Mouse (Mus musculus) gastrocnemius, adult 2 months (tissue): ENCODE measurements around the gene Anxa9. TPM values are rescaled to one million over a fixed set of nuclear protein-coding genes. Genes with fewer than 3 reads are reported as not detected.
"Not testable (repeated sequence)": the region's sequence is repeated elsewhere in the genome, so short reads cannot be mapped to it uniquely, and the experiment has no call there.

ENCODE experiments used
- DNase-seq: peaks from one replicate; pipeline ENCODE4 v3.0.0; 2022
- H3K27ac ChIP-seq: fragments of 200-600 bp; 2 replicates; pipeline ENCODE4 v1.8.1; 2022; ENCODE audit warnings: mild to moderate bottlenecking
- H3K4me3 ChIP-seq: fragments of 200-600 bp; 2 replicates; pipeline ENCODE4 v1.8.1; 2022; ENCODE audit warnings: mild to moderate bottlenecking, moderate library complexity
- CTCF ChIP-seq: fragments of 200-600 bp; IDR thresholded peaks from 2 replicates; pipeline ENCODE4 v1.8.1; 2022; ENCODE audit warnings: antibody characterized with exemption, mild to moderate bottlenecking, moderate library complexity
- intact Hi-C: fragments of 180-260 bp; cut with DNase I; formaldehyde crosslinking; loops from one replicate; pipeline ENCODE4 v1.15.1; 2025
- long read RNA-seq, 2 experiments: library from polyadenylated mRNA; stranded (forward); transcript quantifications; one replicate each; pipeline ENCODE4 v2.0.0; 2021
- total RNA-seq, 2 experiments: library from RNA; stranded (reverse); gene quantifications; 2 replicates each; pipeline ENCODE4 v1.2.3; 2021

The Anxa9 gene
- not detected for total RNA-seq
- long read RNA-seq, experiment 1 = 0 reads
- long read RNA-seq, experiment 2 = 0 reads

DNA sequence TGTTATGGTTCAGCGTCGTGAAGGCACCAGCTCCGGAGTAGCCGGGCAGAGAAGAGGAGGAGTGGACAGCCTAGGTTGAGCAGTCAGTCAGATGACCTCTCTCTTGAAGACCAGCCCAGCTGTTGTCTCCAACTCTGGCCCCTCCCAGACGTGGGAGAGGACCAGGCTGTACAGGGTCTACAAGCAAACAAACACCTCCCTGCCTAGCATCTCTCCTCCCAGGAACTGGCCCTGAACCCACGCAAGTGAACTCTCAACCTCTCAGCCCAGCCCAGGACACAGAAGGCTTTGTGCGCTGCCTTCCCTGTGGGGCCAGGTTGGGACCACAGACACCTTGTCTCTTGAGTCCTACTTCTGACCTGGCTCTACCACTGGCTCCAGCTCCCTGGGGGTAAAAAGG is at the start of gene Anxa9:
Gene Anxa9 (minus strand): TSS at position 77 of the 400 bp plus-strand sequence.
- H3K27ac ChIP-seq = no peak within 1 kb of the TSS
- DNase-seq = no peak
- intact Hi-C loops = no loop called here
- H3K4me3 ChIP-seq = no peak within 1 kb of the TSS
- no peak for TF ChIP-seq CTCF

- peak overlapping the region; percentile 73 for H3K4me3 ChIP-seq
- DNase-seq, H3K27ac ChIP-seq, intact Hi-C loops: not testable (repeated sequence)
Observed at GRCm38 (mm10) chr3:95355911-95356544, 49.1 kb upstream of the Anxa9 start.

DNA sequence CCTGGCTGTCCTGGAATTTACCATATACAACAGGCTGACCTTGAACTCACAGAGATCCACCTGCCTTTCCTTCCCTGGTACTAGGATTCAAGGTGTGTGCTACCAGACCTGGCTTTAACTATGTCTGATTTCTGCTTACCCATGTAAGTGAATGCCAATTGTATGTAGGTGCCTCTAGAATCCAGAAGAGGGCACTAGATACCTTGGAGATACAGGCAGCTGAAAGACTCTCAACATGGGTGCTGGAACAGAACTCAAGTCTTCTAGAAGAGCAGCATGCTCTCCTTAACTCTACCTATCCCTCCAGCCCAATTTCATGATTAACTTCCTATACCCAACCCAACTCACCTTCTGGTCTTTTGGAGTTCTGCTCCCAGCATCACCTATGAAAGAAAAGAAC is 42.5 kb upstream of the Anxa9 start:
- peak; percentile 81 for TF ChIP-seq CTCF
- intact Hi-C loops = loop anchor here (2.0 to 10.0 kb wide), 3 partner anchors 45 to 495 kb away; no protein-coding TSS in a partner anchor
- no peak for DNase-seq

DNA sequence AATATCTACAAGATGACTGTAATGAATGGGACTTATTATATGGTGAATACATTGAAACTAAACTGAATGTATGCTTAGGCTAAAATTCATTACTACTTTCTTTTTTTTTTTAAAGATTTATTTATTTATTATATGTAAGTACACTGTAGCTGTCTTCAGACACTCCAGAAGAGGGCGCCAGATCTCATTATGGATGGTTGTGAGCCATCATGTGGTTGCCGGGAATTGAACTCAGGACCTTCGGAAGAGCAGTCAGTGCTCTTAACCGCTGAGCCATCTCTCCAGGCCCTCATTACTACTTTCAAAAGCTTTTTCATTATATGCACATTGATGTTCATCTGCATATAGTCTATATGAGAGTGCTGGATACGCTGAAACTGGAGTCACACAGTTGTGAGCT is 41.4 kb upstream of the Anxa9 start:
- not testable (repeated sequence) for H3K27ac ChIP-seq, H3K4me3 ChIP-seq, DNase-seq
- intact Hi-C loops = loop anchor here (2.0 to 10.0 kb wide), 3 partner anchors 46 to 496 kb away; no protein-coding TSS in a partner anchor
- TF ChIP-seq CTCF = peak; percentile 21; the same call in 1 of the 2 replicates

More for the DNA sequence above, 42.5 kb upstream of the Anxa9 start:
- Histone ChIP-seq H3K27ac (no peak overlapping the region), H3K4me3 (no peak overlapping the region)

DNA sequence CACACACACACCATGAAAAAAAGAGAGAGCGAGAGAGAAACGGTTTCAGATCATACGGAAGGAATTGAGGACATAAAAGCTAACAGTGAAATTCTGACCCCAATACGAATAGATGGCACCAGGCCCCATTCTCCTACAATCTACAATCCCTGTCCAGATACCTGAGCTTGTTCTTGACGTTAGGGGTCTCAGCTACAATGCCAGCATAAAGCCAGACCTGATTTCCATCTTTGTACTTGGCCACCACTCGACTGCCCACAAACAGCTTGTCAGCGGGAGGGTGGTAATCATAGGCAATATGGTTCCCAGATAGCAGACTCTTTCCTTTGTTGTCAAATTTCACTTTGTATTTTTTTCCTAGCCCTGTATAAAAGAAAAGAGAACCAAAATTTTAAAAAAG is 39.5 kb upstream of the Anxa9 start:
- TF ChIP-seq CTCF = no peak
- no peak overlapping the region for H3K27ac ChIP-seq
- intact Hi-C loops = loop anchor here (10.0 kb wide), 1 partner anchor 498 kb away; no protein-coding TSS in a partner anchor
- no peak for DNase-seq
- no peak overlapping the region for H3K4me3 ChIP-seq

DNA sequence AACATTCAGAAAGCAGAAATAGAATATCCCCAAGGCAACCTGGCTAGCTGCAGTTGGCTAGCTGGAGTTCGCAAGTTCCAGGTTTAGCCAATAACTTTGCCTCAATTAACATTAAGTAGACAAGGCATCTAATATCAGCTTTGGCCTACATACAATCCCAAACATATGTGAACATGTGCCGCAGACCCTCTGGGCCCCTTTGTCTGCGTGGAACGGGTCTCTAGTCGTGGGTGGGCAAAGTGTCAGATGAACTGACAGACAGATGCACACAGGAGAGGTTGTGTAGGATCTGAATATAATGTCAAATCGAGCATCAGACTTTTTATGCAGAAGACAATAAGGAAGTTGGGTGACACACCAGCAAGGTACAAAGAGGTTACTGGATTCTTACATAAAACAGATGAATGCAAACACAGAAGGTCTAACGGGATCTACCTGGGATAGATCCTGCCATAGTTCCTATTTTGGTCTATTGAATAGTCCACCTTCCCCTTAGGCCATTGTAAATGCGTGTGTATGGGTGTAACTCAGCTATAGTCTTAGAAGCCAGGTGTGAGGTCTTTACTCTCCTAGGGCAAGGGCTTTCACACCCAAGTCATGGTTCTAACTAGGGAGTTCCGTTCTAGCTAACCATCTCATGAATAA is 36.5 kb upstream of the Anxa9 start:
- not testable (repeated sequence) for DNase-seq, H3K4me3 ChIP-seq, H3K27ac ChIP-seq
- intact Hi-C loops = loop anchor here (10.0 kb wide), 1 partner anchor 501 kb away; no protein-coding TSS in a partner anchor

GRCm38 (mm10) chr3:95338251-95338650 is 31.3 kb upstream of the Anxa9 start:
- intact Hi-C loops = no loop called here
- no peak overlapping the region for H3K27ac ChIP-seq
- no peak overlapping the region for H3K4me3 ChIP-seq
- no peak for TF ChIP-seq CTCF
- no peak for DNase-seq

DNA sequence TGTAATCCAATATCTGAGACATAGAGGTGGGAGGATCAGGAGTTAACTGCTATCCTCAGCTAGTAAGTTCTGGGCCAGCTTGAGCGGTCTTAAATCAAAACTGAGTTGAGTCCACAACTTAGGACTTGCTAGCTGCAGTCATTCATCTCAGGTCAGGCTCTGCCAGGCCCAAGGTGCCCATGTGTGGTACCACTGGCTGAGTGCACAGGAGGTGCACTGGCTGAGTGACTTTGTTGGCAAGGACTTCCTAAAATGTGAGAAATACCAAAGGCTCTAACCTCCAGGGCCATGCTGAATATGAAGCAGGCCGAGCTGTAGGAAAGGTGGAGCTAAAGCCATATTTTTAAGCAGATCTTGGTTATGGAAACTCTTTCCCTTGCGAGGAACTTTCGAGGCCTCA is 30.4 kb upstream of the Anxa9 start:
- TF ChIP-seq CTCF = no peak
- no peak for DNase-seq
- intact Hi-C loops = no loop called here
- no peak overlapping the region for H3K27ac ChIP-seq
- no peak overlapping the region for H3K4me3 ChIP-seq

- Histone ChIP-seq H3K4me3 (no peak overlapping the region), H3K27ac (no peak overlapping the region)
- DNase-seq = no peak
- intact Hi-C loops = no loop called here
- no peak for TF ChIP-seq CTCF
Observed at GRCm38 (mm10) chr3:95331528-95331927, 24.6 kb upstream of the Anxa9 start.

DNA sequence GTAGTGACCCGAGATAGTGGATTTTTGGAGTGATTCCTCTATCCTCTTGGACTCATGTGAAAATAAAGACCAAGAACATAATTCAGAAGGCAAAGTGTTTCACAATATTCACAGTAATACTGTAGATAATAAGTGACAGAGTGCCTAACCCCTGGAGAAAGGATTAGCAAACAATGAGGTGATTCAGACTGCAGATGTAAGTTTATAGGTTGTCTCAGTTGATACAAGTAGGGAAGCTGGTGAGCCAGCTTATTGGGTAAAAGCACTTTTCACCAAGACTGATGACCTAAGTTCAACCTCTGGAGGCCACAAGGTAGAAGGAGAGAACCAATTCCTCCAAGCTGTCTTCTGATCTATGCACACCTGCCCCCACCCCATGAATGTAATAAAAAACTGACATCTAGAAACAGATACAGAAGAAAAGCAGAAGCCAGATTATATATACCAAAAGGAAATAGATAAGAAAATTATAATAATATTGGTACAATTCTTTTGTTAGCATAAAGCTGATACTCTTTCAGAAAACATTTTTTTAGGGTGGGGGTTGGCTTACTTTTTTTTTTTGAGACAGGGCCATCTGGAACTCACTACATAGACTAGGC is 21.9 kb upstream of the Anxa9 start:
- TF ChIP-seq CTCF = no peak
- Histone ChIP-seq H3K27ac (no peak overlapping the region), H3K4me3 (no peak overlapping the region)
- no peak for DNase-seq
- intact Hi-C loops = no loop called here

- TF ChIP-seq CTCF = peak; percentile 43
- Histone ChIP-seq H3K27ac (no peak overlapping the region), H3K4me3 (no peak overlapping the region)
- DNase-seq = no peak
- intact Hi-C loops = no loop called here
Observed at GRCm38 (mm10) chr3:95324454-95325144, 17.6 kb upstream of the Anxa9 start.

DNA sequence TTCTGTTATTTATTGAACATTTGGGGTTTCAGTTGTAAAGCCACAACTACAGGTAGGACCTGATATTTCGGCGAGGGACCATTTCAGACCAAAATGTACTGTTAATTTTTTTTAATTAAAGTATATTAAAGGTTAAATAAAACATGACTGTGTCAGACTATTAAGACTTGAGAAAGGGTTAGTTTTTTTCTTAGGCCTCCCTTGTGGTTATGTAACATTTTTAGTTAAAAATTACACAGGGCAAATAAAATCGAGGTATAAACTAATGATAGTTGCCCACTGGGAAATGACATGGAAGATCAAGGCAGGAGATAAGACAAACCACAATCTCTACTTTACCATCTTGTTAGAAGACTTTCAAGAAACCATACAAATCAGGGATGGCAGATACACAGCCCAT is 16.5 kb upstream of the Anxa9 start:
- TF ChIP-seq CTCF = no peak
- Histone ChIP-seq H3K27ac (peak overlapping the region; percentile 8; the same call in 1 of the 2 replicates), H3K4me3 (no peak overlapping the region)
- intact Hi-C loops = no loop called here
- DNase-seq = no peak
